Mouse (Mus musculus) CH12.LX (cell line): ENCODE results near the gene Akap1. TPM values are rescaled to one million over a fixed set of nuclear protein-coding genes. Genes with fewer than 3 reads are reported as not detected.

Experiments
- DNase-seq: peaks from one replicate; pipeline ENCODE4 v3.0.0-alpha.2; 2013; ENCODE audit errors: extremely low read depth
- H3K27ac ChIP-seq: 2 replicates; pipeline ENCODE4 v1.5.1; 2012; ENCODE audit warnings: low read depth, mild to moderate bottlenecking, control low read depth, moderate library complexity; ENCODE audit not compliant: insufficient read depth
- H3K27me3 ChIP-seq: replicated peaks from 2 replicates; pipeline ENCODE3; 2012; ENCODE audit warnings: inconsistent platforms
- H3K36me3 ChIP-seq, 2 experiments: replicated peaks in 1 of 2; 2 replicates each; pipeline versions ENCODE3 to v1.6.1; 2012; ENCODE audit warnings: inconsistent platforms in 1 of 2, low read length in 1 of 2, mild to moderate bottlenecking in 1 of 2, mixed read lengths in 1 of 2, moderate library complexity in 1 of 2; ENCODE audit not compliant: control insufficient read depth in 1 of 2, insufficient read depth in 1 of 2
- H3K4me1 ChIP-seq, 2 experiments: 2 replicates each; pipeline ENCODE4 v1.6.1; 2012; ENCODE audit warnings: inconsistent platforms in 1 of 2, moderate library complexity in 1 of 2; ENCODE audit not compliant: insufficient read depth in 2 of 2, control insufficient read depth in 1 of 2
- H3K4me2 ChIP-seq: 2 replicates; pipeline ENCODE4 v1.6.1; 2012; ENCODE audit warnings: low read depth, mild to moderate bottlenecking, control low read depth; ENCODE audit not compliant: poor library complexity, insufficient read depth, severe bottlenecking
- H3K4me3 ChIP-seq, 3 experiments: fragments of 150-350 bp in 1 of 3; sonication (generic) in 1 of 3; replicated peaks in 1 of 3; 2 replicates each; pipeline versions ENCODE3 to v1.5.1; 2011 to 2012; ENCODE audit warnings: low read depth in 2 of 3, low read length in 2 of 3, mild to moderate bottlenecking in 2 of 3, moderate library complexity in 2 of 3, control low read depth in 1 of 3, improper control_type of control experiment in 1 of 3, inconsistent platforms in 1 of 3, mixed read lengths in 1 of 3; ENCODE audit not compliant: poor library complexity in 1 of 3
- H3K79me2 ChIP-seq: replicated peaks from 2 replicates; pipeline ENCODE4 v1.6.1; 2012; ENCODE audit warnings: mild to moderate bottlenecking, moderate library complexity; ENCODE audit not compliant: control insufficient read depth, poor library complexity, insufficient read depth, severe bottlenecking; ENCODE audit errors: extremely low read depth
- H3K9ac ChIP-seq: 2 replicates; pipeline ENCODE4 v1.6.1; 2012; ENCODE audit warnings: low read depth, mild to moderate bottlenecking, control low read depth, moderate library complexity; ENCODE audit not compliant: insufficient read depth
- H3K9me3 ChIP-seq: replicated peaks from 2 replicates; pipeline ENCODE3; 2012; ENCODE audit warnings: low read length, inconsistent platforms, mixed read lengths
- CHD2 ChIP-seq: IDR thresholded peaks from 2 replicates; pipeline ENCODE4 v1.6.1; 2011; ENCODE audit warnings: low read length, improper control_type of control experiment
- EP300 ChIP-seq: IDR thresholded peaks from 2 replicates; pipeline ENCODE4 v1.6.1; 2011; ENCODE audit warnings: low read length, improper control_type of control experiment
- IRF4 ChIP-seq: IDR thresholded peaks from 2 replicates; pipeline ENCODE4 v1.6.1; 2014; ENCODE audit warnings: low read depth, mild to moderate bottlenecking, inconsistent platforms, low read length, improper control_type of control experiment
- JUN ChIP-seq: IDR thresholded peaks from 2 replicates; pipeline ENCODE4 v1.6.1; 2011; ENCODE audit warnings: low read depth, mild to moderate bottlenecking, low read length, improper control_type of control experiment, moderate library complexity; ENCODE audit not compliant: insufficient read depth
- JUND ChIP-seq: conservative IDR thresholded peaks from 2 replicates; pipeline ENCODE4 v1.6.1; 2011; ENCODE audit warnings: low read depth, low read length, improper control_type of control experiment
- MAZ ChIP-seq: IDR thresholded peaks from 2 replicates; pipeline ENCODE4 v1.6.1; 2012; ENCODE audit warnings: low read depth, mild to moderate bottlenecking, inconsistent platforms, low read length, improper control_type of control experiment, moderate library complexity
- MEF2A ChIP-seq: IDR thresholded peaks from 2 replicates; pipeline ENCODE4 v1.6.1; 2014; ENCODE audit warnings: low read depth, mild to moderate bottlenecking, inconsistent platforms, low read length, improper control_type of control experiment, borderline replicate concordance
- MXI1 ChIP-seq: IDR thresholded peaks from 2 replicates; pipeline ENCODE4 v1.6.1; 2011; ENCODE audit warnings: mild to moderate bottlenecking, low read depth, low read length, improper control_type of control experiment
- NELFE ChIP-seq: IDR thresholded peaks from 2 replicates; pipeline ENCODE4 v1.6.1; 2011; ENCODE audit warnings: low read depth, low read length, improper control_type of control experiment
- POLR2A ChIP-seq: IDR thresholded peaks from 2 replicates; pipeline ENCODE4 v1.6.1; 2011; ENCODE audit warnings: low read depth, mild to moderate bottlenecking, improper control_type of control experiment, low read length
- RCOR1 ChIP-seq: conservative IDR thresholded peaks from 2 replicates; pipeline ENCODE4 v1.6.1; 2012; ENCODE audit warnings: low read depth, mild to moderate bottlenecking, inconsistent platforms, low read length, improper control_type of control experiment
- SIN3A ChIP-seq: IDR thresholded peaks from 2 replicates; pipeline ENCODE4 v1.6.1; 2012; ENCODE audit warnings: low read length, improper control_type of control experiment, inconsistent platforms
- UBTF ChIP-seq: IDR thresholded peaks from 2 replicates; pipeline ENCODE4 v1.6.1; 2012; ENCODE audit warnings: low read depth, mild to moderate bottlenecking, inconsistent platforms, low read length, improper control_type of control experiment, moderate library complexity
- USF1 ChIP-seq: IDR thresholded peaks from 2 replicates; pipeline ENCODE4 v1.6.1; 2014; ENCODE audit warnings: low read depth, mild to moderate bottlenecking, inconsistent platforms, low read length, improper control_type of control experiment
- ZC3H11A ChIP-seq: IDR thresholded peaks from 2 replicates; pipeline ENCODE4 v1.6.1; 2012; ENCODE audit warnings: low read depth, mild to moderate bottlenecking, inconsistent platforms, low read length, improper control_type of control experiment
- ZNF384 ChIP-seq: IDR thresholded peaks from 2 replicates; pipeline ENCODE4 v1.6.1; 2012; ENCODE audit warnings: low read depth, low read length, improper control_type of control experiment, inconsistent platforms
- dilution Hi-C: fragments of 300-500 bp; cut with MboI; formaldehyde crosslinking; loops from 2 replicates; pipeline ENCODE4 v1.14.3; 2020; ENCODE audit warnings: low sequenced_read_pairs; ENCODE audit not compliant: extremely low pct_unique_long_range_greater_than_20kb, extremely low pct_ligation_motif_present
- in situ Hi-C: fragments of 300-500 bp; cut with MboI; formaldehyde crosslinking; loops from 3 replicates; pipeline ENCODE4 v1.14.3; 2019; ENCODE audit warnings: low sequenced_read_pairs, low pct_ligation_motif_present, low pct_unique_long_range_greater_than_20kb, mixed read lengths
- polyA plus RNA-seq: library from polyadenylated mRNA; unstranded; fragments of >175 nt; gene quantifications from 2 replicates; pipeline ENCODE4 v1.2.1, GENCODE M21; 2012; ENCODE audit warnings: low read depth; ENCODE audit not compliant: insufficient read length
- total RNA-seq, 2 experiments: library from RNA; depleted of rRNA; stranded (reverse); fragments of 300-350 nt in 1 of 2; fragments of >200 nt in 1 of 2; gene quantifications; 2 replicates each; pipeline ENCODE4 v1.2.3; 2012 to 2014

The Akap1 gene
- total and polyA plus RNA-seq, 3 experiments: 46.4 to 54.8 (median 51.6) TPM

DNA sequence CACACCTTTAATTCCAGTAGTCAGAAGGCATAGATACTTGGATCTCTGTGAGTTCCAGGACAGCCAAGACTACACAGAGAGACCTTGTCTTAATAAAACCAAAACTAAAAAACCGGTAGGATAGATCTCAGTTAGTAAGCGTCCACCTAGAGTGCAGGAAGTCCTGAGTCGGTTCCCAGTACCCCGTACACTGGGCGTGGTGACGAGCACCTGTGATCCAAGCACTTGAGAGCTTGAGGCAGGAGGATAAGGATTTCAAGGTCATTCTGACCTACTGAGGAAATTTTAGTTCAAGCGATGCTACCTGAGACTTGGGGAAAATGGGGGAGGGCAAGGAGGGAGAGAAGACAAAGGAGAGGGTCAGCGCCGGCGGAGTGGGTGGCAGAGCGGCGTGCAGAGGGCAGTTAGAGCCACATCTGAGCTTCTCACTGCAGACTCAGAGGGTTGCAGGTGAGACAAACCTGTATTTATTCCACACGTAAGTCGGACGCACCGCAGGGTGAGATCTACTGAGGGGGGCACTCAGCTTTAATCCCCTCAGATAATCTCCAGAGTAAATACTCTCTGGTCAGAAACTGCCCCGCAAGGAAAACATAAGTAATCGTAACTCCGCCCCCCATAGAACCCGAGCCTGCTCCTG, 8.8 kb upstream of the Akap1 start:
- peak overlapping the region in 1 of 3 experiments; percentile 45 for H3K4me3 ChIP-seq
- TF ChIP-seq JUN: no peak
- 0 out of 2 replicates have a peak, but pooled peaks have one; percentile 38 for TF ChIP-seq SIN3A
- TF ChIP-seq ZNF384: 0 out of 2 replicates have a peak, but pooled peaks have one; percentile 9
- TF ChIP-seq IRF4: no peak
- H3K4me1 ChIP-seq: peaks cover 0 to 13% of the 10 kb centered on the region in 2 experiments; a peak in 2 of 4 replicates
- no peak overlapping the region for H3K27ac ChIP-seq
- no peak for DNase-seq
- no peaks in the 10 kb centered on the region for H3K36me3 ChIP-seq
- 0 out of 2 replicates have a peak overlapping the region, but pooled peaks have one; percentile 21 for H3K9ac ChIP-seq
- H3K4me2 ChIP-seq: peak overlapping the region; percentile 86
- H3K9me3 ChIP-seq: no peaks in the 10 kb centered on the region
- dilution Hi-C loops: no loop called here
- peaks cover 7% of the 10 kb centered on the region for H3K27me3 ChIP-seq
- in situ Hi-C loops: no loop called here
- H3K79me2 ChIP-seq: no peaks in the 10 kb centered on the region

DNA sequence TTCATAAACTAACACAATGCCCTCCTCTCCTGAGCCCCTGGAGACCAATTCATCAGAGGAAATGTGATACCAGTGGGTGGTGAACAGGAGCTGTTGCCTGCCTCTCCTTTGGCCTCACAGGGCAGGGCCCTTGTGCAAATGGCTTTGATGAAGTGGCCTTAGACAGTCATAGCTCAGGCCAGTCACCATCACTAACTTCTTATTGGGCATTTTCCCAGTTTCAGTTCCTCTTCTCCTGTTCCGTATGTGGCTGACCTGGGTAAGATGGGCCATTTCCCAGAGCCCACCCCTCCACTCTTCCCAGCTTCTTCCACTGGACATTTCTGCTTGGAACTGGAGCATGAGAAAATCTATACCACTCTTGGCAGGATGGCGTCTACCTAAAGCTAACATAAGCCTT, 5.1 kb upstream of the Akap1 start:
- DNase-seq: no peak
- Histone ChIP-seq H3K4me2 (no peak overlapping the region), H3K36me3 (no peaks in the 10 kb centered on the region), H3K4me3 (no peak overlapping the region), H3K27ac (no peak overlapping the region), H3K4me1 (peaks cover 0 to 12% of the 10 kb centered on the region in 2 experiments; a peak in 2 of 4 replicates), H3K9me3 (no peaks in the 10 kb centered on the region), H3K9ac (no peak overlapping the region), H3K79me2 (no peaks in the 10 kb centered on the region), H3K27me3 (peaks cover 10% of the 10 kb centered on the region)
- TF ChIP-seq JUN (no peak), UBTF (no peak), MXI1 (no peak), MAZ (no peak), CHD2 (no peak), IRF4 (peak; percentile 73), ZC3H11A (no peak), NELFE (no peak), POLR2A (no peak), MEF2A (no peak), USF1 (no peak), RCOR1 (no peak), JUND (no peak), EP300 (peak; percentile 33; the same call in 1 of the 2 replicates)
- in situ Hi-C loops (no loop called here), dilution Hi-C loops (no loop called here)
